Mouse (Mus musculus) C2C12 (cell line): ENCODE results near the gene Clip2.

ENCODE experiments used
- CEBPB ChIP-seq: IDR thresholded peaks from one replicate; pipeline ENCODE4 v1.6.1; 2011; ENCODE audit warnings: low read depth, mild to moderate bottlenecking, control low read depth, moderate library complexity
- CTCF ChIP-seq: IDR thresholded peaks from one replicate; pipeline ENCODE4 v1.5.1; 2011; ENCODE audit not compliant: control insufficient read depth, insufficient read depth, insufficient read length
- FOSL1 ChIP-seq: IDR thresholded peaks from one replicate; pipeline ENCODE4 v1.8.0; 2011; ENCODE audit warnings: mild to moderate bottlenecking, low read length; ENCODE audit not compliant: poor library complexity, insufficient read depth, severe bottlenecking
- MAX ChIP-seq: IDR thresholded peaks from one replicate; pipeline ENCODE4 v1.6.1; 2011; ENCODE audit warnings: mild to moderate bottlenecking, control low read depth
- MYOG ChIP-seq: IDR thresholded peaks from one replicate; pipeline ENCODE4 v1.6.1; 2011; ENCODE audit not compliant: control insufficient read depth, insufficient read length; ENCODE audit errors: extremely low read depth
- USF1 ChIP-seq: IDR thresholded peaks from one replicate; pipeline ENCODE4 v1.6.1; 2011; ENCODE audit warnings: low read depth, mild to moderate bottlenecking, control low read depth, moderate library complexity

DNA sequence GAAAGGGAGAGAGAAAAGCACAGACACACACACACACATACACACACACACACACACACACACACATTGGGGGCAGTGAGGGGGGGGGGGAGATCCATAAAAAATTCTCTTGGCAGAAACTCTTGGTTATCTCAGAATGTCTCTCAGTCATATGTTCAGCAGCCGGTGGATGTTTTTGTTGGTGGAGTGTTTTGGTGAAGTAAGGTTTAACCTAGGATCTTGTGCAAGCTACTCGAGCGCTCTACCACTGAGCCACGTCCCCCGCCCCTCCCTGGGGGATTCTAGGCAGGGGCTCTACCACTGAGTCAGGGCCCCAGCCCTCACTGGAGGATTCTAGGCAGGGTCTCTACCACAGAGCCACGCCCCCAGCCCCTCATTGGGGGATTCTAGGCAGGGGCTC, 16.2 kb downstream of the Clip2 start:
- TF ChIP-seq CTCF = no peak
- TF ChIP-seq USF1 = no peak
- no peak for TF ChIP-seq MAX
- no peak for TF ChIP-seq MYOG
- no peak for TF ChIP-seq FOSL1
- TF ChIP-seq CEBPB = no peak
